Mouse (Mus musculus) G1E (cell line): ENCODE measurements around the gene Agfg2.

Source experiments
- CTCF ChIP-seq: IDR thresholded peaks from 2 replicates; pipeline ENCODE4 v1.5.1; 2012; ENCODE audit warnings: low read depth, low read length, inconsistent platforms, mixed read lengths
- GATA2 ChIP-seq: IDR thresholded peaks from 2 replicates; pipeline ENCODE4 v1.6.1; 2012; ENCODE audit warnings: low read depth, low read length, inconsistent platforms, borderline replicate concordance
- TAL1 ChIP-seq: conservative IDR thresholded peaks from 2 replicates; pipeline ENCODE4 v1.6.1; 2012; ENCODE audit warnings: low read depth, low read length, inconsistent platforms, mixed read lengths

DNA sequence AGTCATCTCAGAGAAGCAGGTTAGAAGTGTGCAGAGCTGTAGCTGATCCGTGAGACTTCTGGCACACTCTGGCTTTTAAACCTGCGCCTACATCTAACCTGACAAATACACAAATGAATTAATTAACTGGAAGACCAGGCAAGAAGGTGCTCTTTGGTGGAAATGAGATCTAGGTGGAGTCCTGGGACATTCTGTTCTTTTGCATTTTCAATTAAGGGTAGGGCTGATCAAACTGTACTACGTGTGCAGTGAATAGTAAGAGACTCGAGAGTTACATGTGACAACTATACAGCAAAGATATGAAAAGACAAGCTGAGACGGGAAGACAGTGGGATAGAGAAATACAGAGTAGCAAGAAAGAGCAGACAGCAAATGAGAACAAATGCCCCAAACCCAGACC is 28.9 kb upstream of the Agfg2 start:
- TF ChIP-seq CTCF, result no peak
- no peak for TF ChIP-seq TAL1
- no peak for TF ChIP-seq GATA2
